Mouse (Mus musculus) MEL (cell line): ENCODE measurements at regions not wholly inside any gene's neighbourhood (a gene's known extent, or its start where the extent isn't known, plus 50 kb on each side); places are given as distances from the start of the nearest gene placed in this dataset.

Source experiments
- CHD2 ChIP-seq: IDR thresholded peaks from 2 replicates; pipeline ENCODE4 v1.6.1; 2011; ENCODE audit warnings: low read length, improper control_type of control experiment
- CTCF ChIP-seq, 3 experiments: IDR thresholded peaks in 2 of 3; conservative IDR thresholded peaks in 1 of 3; 2 replicates each; pipeline ENCODE4 v1.5.1; 2011 to 2012; ENCODE audit warnings: low read length in 3 of 3, low read depth in 2 of 3, mild to moderate bottlenecking in 2 of 3, improper control_type of control experiment in 1 of 3, inconsistent platforms in 1 of 3, mixed read lengths in 1 of 3, moderate library complexity in 1 of 3; ENCODE audit not compliant: control insufficient read depth in 1 of 3, insufficient read depth in 1 of 3, poor library complexity in 1 of 3, severe bottlenecking in 1 of 3
- EP300 ChIP-seq, 2 experiments: IDR thresholded peaks; 2 replicates each; pipeline ENCODE4 v1.6.1; 2011; ENCODE audit warnings: improper control_type of control experiment in 2 of 2, low read length in 2 of 2, low read depth in 1 of 2, mild to moderate bottlenecking in 1 of 2
- GATA1 ChIP-seq: IDR thresholded peaks from 2 replicates; pipeline ENCODE4 v1.6.1; 2011; ENCODE audit warnings: low read depth, low read length, improper control_type of control experiment
- JUND ChIP-seq: IDR thresholded peaks from 2 replicates; pipeline ENCODE4 v1.6.1; 2011; ENCODE audit warnings: low read depth, mild to moderate bottlenecking, improper control_type of control experiment, low read length
- MAX ChIP-seq: IDR thresholded peaks from 2 replicates; pipeline ENCODE4 v1.6.1; 2011; ENCODE audit warnings: low read length, improper control_type of control experiment
- MYB ChIP-seq: IDR thresholded peaks from 2 replicates; pipeline ENCODE4 v1.6.1; 2011; ENCODE audit warnings: mild to moderate bottlenecking, low read depth, low read length, improper control_type of control experiment
- MYC ChIP-seq: IDR thresholded peaks from 2 replicates; pipeline ENCODE4 v1.6.1; 2011; ENCODE audit warnings: low read depth, mild to moderate bottlenecking, low read length, improper control_type of control experiment, moderate library complexity
- NRF1 ChIP-seq: IDR thresholded peaks from 2 replicates; pipeline ENCODE4 v1.6.1; 2014; ENCODE audit warnings: low read depth, mild to moderate bottlenecking, inconsistent platforms, low read length, improper control_type of control experiment, moderate library complexity; ENCODE audit not compliant: poor library complexity, insufficient read depth, severe bottlenecking
- POLR2A ChIP-seq, 2 experiments: IDR thresholded peaks; 2 replicates each; pipeline ENCODE4 v1.6.1; 2011 to 2012; ENCODE audit warnings: low read length in 2 of 2, mild to moderate bottlenecking in 2 of 2, control low read depth in 1 of 2, improper control_type of control experiment in 1 of 2, low read depth in 1 of 2, moderate library complexity in 1 of 2; ENCODE audit not compliant: control insufficient read depth in 1 of 2, insufficient read depth in 1 of 2, poor library complexity in 1 of 2
- USF2 ChIP-seq, 2 experiments: IDR thresholded peaks; 2 replicates each; pipeline ENCODE4 v1.6.1; 2011 to 2012; ENCODE audit warnings: improper control_type of control experiment in 2 of 2, low read length in 2 of 2, borderline replicate concordance in 1 of 2, inconsistent platforms in 1 of 2, low read depth in 1 of 2, mild to moderate bottlenecking in 1 of 2; ENCODE audit not compliant: insufficient read depth in 1 of 2

DNA sequence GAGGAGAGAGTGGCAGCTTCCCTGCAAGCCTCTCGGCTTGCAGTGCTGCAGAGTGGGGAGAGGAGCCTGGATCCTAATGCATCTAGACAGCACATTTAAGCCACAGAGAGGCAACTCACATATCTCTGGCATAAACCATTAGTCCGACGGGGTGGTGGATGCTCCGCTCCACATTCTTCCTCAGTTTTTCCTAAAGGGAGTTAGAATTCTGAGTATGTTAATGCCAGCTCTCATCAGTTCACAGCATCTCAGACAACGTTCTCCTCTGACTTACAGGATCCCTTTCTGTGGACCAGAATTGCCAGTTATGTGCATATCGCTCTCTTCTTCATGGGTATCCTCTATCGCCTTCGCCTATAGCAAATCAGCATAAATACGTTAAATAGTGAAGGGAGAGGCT is 313.4 kb downstream of the Med10 start:
- no peak for TF ChIP-seq JUND
- TF ChIP-seq CTCF (IDR thresholded peaks at IDR 0.05 in 2 of 3, conservative IDR thresholded peaks at IDR 0.05 in 1 of 3; ENCODE audit: control insufficient read depth in 1 of 3, insufficient read depth in 1 of 3, low read depth in 2 of 3, low read length in 3 of 3, poor library complexity in 1 of 3, severe bottlenecking in 1 of 3) = no peak
- no peak for TF ChIP-seq EP300 (IDR thresholded peaks at IDR 0.05; ENCODE audit: low read depth in 1 of 2, low read length in 2 of 2)
- no peak for TF ChIP-seq CHD2
- TF ChIP-seq MAX = no peak
- no peak for TF ChIP-seq POLR2A (IDR thresholded peaks at IDR 0.05; ENCODE audit: control insufficient read depth in 1 of 2, insufficient read depth in 1 of 2, low read depth in 1 of 2, low read length in 2 of 2, poor library complexity in 1 of 2)
- no peak for TF ChIP-seq GATA1
- TF ChIP-seq NRF1 = no peak
- no peak for TF ChIP-seq MYB
- no peak for TF ChIP-seq USF2 (IDR thresholded peaks at IDR 0.05; ENCODE audit: borderline replicate concordance in 1 of 2, insufficient read depth in 1 of 2, low read depth in 1 of 2, low read length in 2 of 2)
- no peak for TF ChIP-seq MYC
